Mouse (Mus musculus) spleen, adult 18-20 months (tissue): ENCODE results near the gene Slc25a41.
"Not testable (repeated sequence)": the region's sequence is repeated elsewhere in the genome, so short reads cannot be mapped to it uniquely, and the experiment has no call there.

ENCODE experiments used
- DNase-seq, 2 experiments: peaks; one replicate each; pipeline ENCODE4 v3.0.0; 2022; ENCODE audit warnings: mixed read lengths in 2 of 2

Slc25a41 gene

GRCm38 (mm10) chr17:57041554-57041953 lies at the start of gene Slc25a41:
Slc25a41 (minus strand) TSS chr17:57041654.
- no peak for DNase-seq

GRCm38 (mm10) chr17:57087049-57087832 lies 45.8 kb upstream of the Slc25a41 start, which contains the start of gene Tubb4a:
Tubb4a (minus strand) TSS chr17:57087782.
- no peak for DNase-seq

DNA sequence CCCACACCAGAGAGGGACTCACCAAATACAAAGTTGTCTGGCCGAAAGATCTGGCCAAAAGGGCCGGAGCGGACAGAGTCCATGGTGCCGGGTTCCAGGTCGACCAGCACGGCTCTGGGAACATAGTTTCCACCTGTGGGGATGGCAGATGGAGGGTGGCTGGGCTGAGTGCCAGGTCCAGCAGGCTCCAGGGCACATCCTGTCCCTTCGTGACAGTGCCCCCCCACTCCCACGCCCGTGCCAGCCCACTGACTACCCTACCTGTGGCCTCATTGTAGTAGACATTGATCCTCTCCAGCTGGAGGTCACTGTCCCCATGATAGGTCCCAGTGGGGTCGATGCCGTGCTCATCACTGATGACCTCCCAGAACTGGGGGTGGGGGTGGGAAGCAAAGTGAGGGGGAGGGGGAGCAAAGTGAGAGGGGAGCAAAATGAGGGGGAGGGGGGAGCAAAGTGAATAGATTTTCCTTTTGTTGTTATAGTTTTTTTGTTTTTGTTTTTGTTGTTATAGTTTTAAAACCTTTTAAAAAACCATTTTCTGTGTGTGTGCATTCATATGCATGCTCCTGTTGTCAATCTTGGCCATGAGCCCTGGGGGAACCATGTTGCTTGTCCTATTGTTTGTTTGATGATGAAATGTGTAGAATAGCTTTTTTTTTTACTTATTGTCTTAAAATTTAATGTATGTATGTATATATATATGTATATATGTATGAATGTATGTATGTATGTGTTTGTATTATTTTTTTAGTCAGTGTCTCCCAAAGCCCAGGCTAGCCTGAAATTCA lies 44.7 kb upstream of the Slc25a41 start:
- no peak for DNase-seq

- no peak for DNase-seq
Observed at GRCm38 (mm10) chr17:57082481-57082880, 41.0 kb upstream of the Slc25a41 start.

DNA sequence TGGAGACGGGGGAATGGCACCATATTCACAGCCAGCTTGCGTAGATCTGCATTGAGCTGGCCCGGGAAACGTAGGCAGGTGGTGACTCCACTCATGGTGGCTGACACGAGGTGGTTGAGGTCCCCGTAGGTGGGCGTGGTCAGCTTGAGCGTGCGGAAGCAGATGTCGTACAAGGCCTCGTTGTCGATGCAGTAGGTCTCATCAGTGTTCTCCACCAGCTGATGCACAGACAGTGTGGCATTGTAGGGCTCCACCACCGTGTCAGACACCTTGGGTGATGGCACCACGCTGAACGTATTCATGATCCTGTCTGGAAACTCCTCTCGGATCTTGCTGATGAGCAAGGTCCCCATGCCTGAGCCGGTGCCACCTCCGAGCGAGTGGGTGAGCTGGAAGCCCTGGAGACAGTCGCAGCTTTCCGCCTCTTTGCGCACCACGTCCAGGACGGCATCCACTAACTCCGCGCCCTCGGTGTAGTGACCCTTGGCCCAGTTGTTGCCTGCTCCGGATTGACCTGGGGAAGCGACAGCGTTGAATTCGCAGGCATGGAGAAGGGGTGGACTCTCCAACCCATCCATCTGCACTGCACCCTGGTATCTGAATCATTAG lies 39.9 kb upstream of the Slc25a41 start:
- no peak for DNase-seq

DNA sequence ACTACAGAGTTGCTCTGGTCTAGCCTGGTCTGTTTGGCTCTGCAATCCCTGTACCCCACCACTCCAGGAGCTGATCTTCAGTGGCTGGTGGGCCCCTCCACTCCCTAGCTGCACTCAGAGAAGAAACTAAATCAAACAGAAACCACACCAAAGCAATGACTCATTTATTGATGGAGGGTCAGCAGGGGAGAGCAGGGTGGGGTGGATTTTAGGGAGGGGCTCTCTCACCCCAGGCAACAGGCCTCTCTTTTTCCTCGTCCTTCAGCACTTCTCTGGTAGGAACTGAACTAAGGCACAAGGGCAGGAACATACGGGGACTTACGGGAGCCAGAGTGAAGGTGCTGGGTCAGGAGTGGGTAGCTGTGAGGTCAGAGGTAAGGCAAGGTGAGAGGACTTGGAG lies 38.5 kb upstream of the Slc25a41 start:
- DNase-seq: no peak

- DNase-seq: peak; percentile 65 to 67
Observed at GRCm38 (mm10) chr17:57078336-57078735, 36.9 kb upstream of the Slc25a41 start, which contains the start of gene Dennd1c. Dennd1c (minus strand) TSS chr17:57078514.

GRCm38 (mm10) chr17:57076916-57077315 lies 35.5 kb upstream of the Slc25a41 start:
- no peak for DNase-seq

DNA sequence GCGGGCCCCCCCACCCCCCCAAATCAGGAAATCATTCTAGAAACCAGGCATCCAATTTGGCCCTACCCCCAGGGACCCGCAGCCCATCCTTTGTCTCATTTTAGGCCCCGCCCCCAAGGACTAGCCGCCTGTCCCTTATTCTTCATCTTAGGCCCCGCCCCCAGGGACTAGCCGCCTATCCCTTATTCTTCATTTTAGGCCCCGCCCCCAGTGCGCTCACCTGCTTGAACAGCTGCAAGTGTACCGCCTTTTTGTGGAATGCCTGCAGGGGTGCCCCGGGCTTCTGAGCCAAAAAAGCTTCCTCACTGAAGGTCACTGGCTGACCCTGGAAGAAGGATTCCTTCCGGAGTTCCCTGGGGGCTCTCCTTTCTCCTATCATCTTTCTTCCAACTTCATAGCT lies 29.2 kb upstream of the Slc25a41 start:
- DNase-seq: no peak

DNA sequence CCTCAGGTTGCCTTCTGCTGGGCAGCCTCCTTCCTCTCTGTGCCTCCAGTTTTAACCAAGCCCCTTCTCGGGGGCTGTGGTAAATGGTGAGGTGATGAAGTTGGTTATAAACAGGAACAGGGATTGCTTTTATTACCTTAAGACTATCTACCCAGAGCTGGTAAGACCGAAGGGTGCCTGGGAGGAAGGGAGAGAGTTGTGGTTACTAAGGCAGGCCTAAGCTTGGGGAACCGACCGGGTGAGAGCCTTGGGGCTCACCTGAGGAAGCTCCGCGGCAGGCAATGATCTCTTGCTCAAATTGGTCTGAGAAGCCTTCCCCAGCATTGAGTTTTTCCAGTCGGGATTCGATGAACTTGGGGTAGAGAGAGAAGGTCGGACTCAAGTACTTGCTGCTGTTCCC lies 28.8 kb upstream of the Slc25a41 start:
- no peak for DNase-seq

DNA sequence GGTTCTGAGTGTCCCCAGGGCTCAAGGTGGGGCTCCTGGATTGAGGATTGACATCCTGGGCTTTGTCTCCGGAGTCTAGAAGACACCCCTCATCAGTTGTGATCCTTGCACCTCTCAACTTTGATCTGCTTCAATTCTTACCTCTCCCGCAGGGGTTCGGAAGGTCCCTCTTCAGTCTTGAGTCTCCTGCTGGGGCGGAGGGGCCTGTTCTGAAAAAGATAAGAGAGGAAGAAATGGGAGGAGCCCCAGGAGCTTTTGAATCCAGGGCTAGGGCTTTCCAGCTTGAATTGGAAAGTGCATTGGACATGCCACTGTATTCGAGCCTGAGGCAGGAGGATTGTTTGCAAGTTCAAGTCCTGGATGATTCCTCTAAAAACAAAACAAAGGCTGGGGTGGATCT lies 25.5 kb upstream of the Slc25a41 start:
- DNase-seq: no peak

- DNase-seq: no peak
Observed at GRCm38 (mm10) chr17:57063031-57063430, 21.6 kb upstream of the Slc25a41 start.

- DNase-seq: no peak
Observed at GRCm38 (mm10) chr17:57062548-57062947, 21.1 kb upstream of the Slc25a41 start.

DNA sequence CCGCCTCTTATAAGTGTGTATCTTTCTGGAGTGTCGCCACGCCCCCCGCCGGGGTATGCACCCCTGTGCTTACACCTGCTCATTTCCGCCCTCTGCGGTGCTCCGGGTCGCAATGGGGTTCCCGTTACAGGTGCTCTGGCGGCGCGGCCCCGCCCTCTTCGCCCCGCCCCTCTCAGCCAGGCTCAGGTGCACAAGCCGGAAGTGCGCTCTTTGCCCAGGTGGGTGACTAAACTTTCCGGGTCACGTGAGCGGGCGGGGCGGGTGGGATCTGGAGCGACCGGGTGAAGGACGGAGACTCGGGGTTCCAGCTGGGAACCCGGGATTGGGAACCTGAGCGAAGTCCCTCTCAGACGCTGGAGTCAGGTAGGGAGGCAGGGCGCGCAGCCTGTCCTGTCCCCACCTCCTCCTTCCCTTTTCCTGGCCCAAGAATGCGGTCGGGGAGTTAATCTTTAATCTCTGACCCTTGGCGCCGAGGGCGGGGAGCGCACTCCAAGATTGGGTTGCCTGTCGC lies 20.6 kb upstream of the Slc25a41 start:
- DNase-seq: peak; percentile 54 to 56

DNA sequence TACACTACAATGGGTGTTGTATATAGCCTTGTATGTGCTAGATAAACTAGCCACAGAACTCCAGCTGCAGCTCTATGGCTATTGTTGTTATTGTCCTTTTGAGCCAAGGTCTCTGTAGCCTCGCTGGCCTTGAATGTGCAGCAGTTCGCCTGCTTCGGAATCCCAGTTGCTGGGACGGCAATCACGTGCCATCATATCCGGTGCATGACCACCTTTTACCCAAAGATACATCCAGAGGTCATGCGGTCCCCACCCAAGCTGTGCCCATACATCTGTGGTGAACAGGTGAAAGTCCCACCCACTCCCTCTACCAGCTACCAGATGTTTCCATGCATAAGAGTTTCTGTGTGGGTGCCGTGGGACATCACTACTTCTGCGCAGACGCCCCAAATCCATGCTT lies 19.6 kb upstream of the Slc25a41 start:
- peak in 1 of 2 experiments; percentile 24 for DNase-seq

- DNase-seq: peak; percentile 93 to 97
Observed at GRCm38 (mm10) chr17:57060231-57060801, 18.9 kb upstream of the Slc25a41 start.

DNA sequence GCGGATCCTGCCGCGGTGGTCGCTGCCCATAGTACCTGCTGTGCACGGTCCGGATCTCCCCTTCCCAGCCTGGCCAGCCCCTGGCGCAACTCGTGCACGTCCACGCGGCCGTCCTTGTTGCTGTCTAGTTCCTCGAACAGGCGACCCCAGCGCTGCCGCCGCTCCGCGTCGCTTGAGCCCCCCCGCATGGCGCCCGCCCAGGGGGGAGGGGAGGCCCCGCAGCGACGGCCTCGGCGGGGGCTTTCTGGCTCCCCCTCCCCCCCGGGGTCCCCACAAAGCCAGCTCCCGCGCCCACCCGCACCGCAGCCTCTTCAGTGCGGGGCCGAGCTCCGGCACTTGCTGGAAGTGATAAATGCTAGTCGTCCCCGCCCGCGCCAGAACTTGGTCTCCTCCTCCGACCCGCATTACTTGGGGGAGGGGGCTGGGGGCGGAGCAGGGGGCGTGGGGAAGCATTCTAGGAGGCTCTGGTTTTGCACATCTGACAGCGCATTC lies 18.1 kb upstream of the Slc25a41 start, which contains the start of gene Slc25a23:
TSS of gene Slc25a23 (minus strand) at position 378 of the 492 bp plus-strand sequence.
- peak; percentile 43 to 44 for DNase-seq

- DNase-seq: no peak
Observed at GRCm38 (mm10) chr17:57058891-57059485, 17.5 kb upstream of the Slc25a41 start, which contains the start of gene Crb3. Crb3 (plus strand) TSS chr17:57059105.

GRCm38 (mm10) chr17:57056246-57056645 lies 14.8 kb upstream of the Slc25a41 start:
- DNase-seq: no peak

DNA sequence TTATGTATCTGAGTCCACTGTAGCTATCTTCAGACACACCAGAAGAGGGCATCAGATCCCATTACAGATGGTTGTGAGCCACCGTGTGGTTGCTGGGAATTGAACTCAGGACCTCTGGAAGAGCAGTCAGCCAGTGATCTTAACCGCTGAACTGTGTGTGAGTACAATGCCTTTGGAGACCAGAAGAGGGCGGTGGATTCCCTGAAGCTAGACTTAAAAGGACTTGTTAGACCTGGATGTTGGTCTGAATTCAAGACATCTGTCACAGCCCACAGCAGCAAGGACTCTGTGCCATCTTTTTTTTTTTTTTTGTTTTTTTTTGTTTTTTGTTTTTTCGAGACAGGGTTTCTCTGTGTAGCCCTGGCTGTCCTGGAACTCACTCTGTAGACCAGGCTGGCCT lies 10.2 kb upstream of the Slc25a41 start:
- not testable (repeated sequence) for DNase-seq

DNA sequence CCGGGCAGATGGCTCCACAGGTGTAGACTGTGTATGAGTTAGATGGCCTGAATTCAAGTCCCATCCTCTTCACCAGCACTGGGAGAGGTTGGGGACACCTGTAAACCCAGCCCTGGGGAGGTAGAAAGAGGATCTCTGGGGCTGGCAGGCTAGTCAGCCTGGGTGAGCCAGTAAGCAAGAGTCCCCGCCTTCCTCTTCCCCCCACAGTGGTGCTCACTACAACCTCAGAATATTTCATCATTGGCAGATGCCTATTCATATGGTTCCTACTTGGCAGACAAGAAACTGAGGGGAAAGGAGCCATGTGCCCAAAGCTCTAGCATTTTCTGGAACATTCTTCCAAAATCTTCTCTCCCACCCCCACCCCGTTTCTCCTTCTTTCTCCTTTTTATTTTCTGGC lies 7.4 kb upstream of the Slc25a41 start:
- no peak for DNase-seq

DNA sequence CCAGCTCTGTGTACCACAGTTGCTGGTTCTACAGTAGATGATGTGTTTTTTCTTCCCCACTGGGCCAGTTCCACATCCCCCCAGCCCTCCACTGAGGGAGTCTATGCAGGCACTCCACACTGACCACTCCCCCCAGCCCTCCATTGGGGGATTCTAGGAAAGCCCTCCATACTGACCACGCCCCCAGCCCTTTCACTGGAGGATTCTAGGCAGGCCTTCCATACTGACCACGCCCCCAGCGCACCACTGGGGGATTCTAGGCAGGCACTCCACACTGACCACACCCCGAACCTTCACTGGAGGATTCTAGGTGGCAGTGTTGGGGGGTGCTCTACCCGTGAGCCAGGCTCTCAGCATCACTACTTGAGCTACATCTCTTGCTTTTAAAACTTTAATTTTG lies 6.0 kb upstream of the Slc25a41 start:
- no peak for DNase-seq
